Mouse (Mus musculus): ENCODE results near the gene Muc13.

- TF ChIP-seq CTCF (conservative IDR thresholded peaks at IDR 0.05; ENCODE audit: low read length): no peak
- TF ChIP-seq POU5F1 (IDR thresholded peaks at IDR 0.05; ENCODE audit: borderline replicate concordance, low read length): no peak
- no peak for TF ChIP-seq NANOG (IDR thresholded peaks at IDR 0.05; ENCODE audit: borderline replicate concordance, low read length)
Measured at GRCm38 (mm10) chr16:33756396-33756795, 37.4 kb upstream of the Muc13 start.

All from E14TG2a.4 (cell line).